Mouse (Mus musculus): Measurements from ENCODE around the gene Reps1. TPM values are rescaled to one million over a fixed set of nuclear protein-coding genes. Genes with fewer than 3 reads are reported as not detected.

Reps1 gene
- polyA plus RNA-seq, 1 experiment from 2014 or later: 29.8 TPM

GRCm38 (mm10) chr10:18142231-18142630 lies 86.6 kb downstream of the Reps1 start:
- no peak overlapping the region for H3K4me2 ChIP-seq (ENCODE audit: low read length)
- H3K4me3 ChIP-seq (ENCODE audit: control insufficient read depth in 1 of 2, insufficient read depth in 1 of 2, low read depth in 1 of 2, low read length in 2 of 2): no peak overlapping the region
- H3K27ac ChIP-seq (replicated peaks in 1 of 2; ENCODE audit: control insufficient read depth in 1 of 2, insufficient read depth in 1 of 2, low read depth in 2 of 2, low read length in 2 of 2): no peak overlapping the region
- 79% methylated on average over 6 of the region's 6 CpGs for WGBS
- H3K27me3 ChIP-seq (ENCODE audit: control insufficient read depth, insufficient read depth, low read length): no peaks in the 10 kb centered on the region
- peaks cover 2 to 13% of the 10 kb centered on the region in 2 experiments; a peak in 3 of 4 replicates for H3K4me1 ChIP-seq (ENCODE audit: control insufficient read depth in 2 of 2, insufficient read depth in 2 of 2, low read length in 2 of 2)
- H3K9me3 ChIP-seq (ENCODE audit: control insufficient read depth, low read length): no peaks in the 10 kb centered on the region
- no peaks in the 10 kb centered on the region for H3K36me3 ChIP-seq (ENCODE audit: control insufficient read depth, insufficient read depth, low read length)
- ATAC-seq (ENCODE audit: insufficient number of reproducible peaks, insufficient read depth, low FRiP score, low read depth): no peak
- no peak overlapping the region for H3K9ac ChIP-seq (ENCODE audit: low read length)

- ATAC-seq (ENCODE audit: insufficient number of reproducible peaks, insufficient read depth, low FRiP score, low read depth): no peak
- H3K4me1 ChIP-seq (ENCODE audit: control insufficient read depth in 2 of 2, insufficient read depth in 2 of 2, low read length in 2 of 2): peaks cover 4 to 9% of the 10 kb centered on the region in 2 experiments; a peak in 2 of 4 replicates
- WGBS: 52% methylated on average over 3 of the region's 3 CpGs
- H3K4me3 ChIP-seq (ENCODE audit: control insufficient read depth in 1 of 2, insufficient read depth in 1 of 2, low read depth in 1 of 2, low read length in 2 of 2): no peak overlapping the region
- no peaks in the 10 kb centered on the region for H3K36me3 ChIP-seq (ENCODE audit: control insufficient read depth, insufficient read depth, low read length)
- no peak overlapping the region for H3K9ac ChIP-seq (ENCODE audit: low read length)
- no peak overlapping the region for H3K4me2 ChIP-seq (ENCODE audit: low read length)
- no peaks in the 10 kb centered on the region for H3K9me3 ChIP-seq (ENCODE audit: control insufficient read depth, low read length)
- H3K27me3 ChIP-seq (ENCODE audit: control insufficient read depth, insufficient read depth, low read length): no peaks in the 10 kb centered on the region
- H3K27ac ChIP-seq (replicated peaks in 1 of 2; ENCODE audit: control insufficient read depth in 1 of 2, insufficient read depth in 1 of 2, low read depth in 2 of 2, low read length in 2 of 2): no peak overlapping the region; a peak in 1 of 4 replicates
Observed at GRCm38 (mm10) chr10:18147224-18147623, 91.6 kb downstream of the Reps1 start.

GRCm38 (mm10) chr10:18162435-18162971 lies 106.8 kb downstream of the Reps1 start:
- Histone ChIP-seq H3K36me3 (ENCODE audit: control insufficient read depth, insufficient read depth, low read length) (no peaks in the 10 kb centered on the region), H3K4me3 (ENCODE audit: control insufficient read depth in 1 of 2, insufficient read depth in 1 of 2, low read depth in 1 of 2, low read length in 2 of 2) (no peak overlapping the region), H3K27ac (replicated peaks in 1 of 2; ENCODE audit: control insufficient read depth in 1 of 2, insufficient read depth in 1 of 2, low read depth in 2 of 2, low read length in 2 of 2) (peak overlapping the region; percentile 77 to 81), H3K4me1 (ENCODE audit: control insufficient read depth in 2 of 2, insufficient read depth in 2 of 2, low read length in 2 of 2) (peaks cover 7 to 23% of the 10 kb centered on the region in 2 experiments), H3K9me3 (ENCODE audit: control insufficient read depth, low read length) (peaks cover 4% of the 10 kb centered on the region; the same call in 1 of the 2 replicates), H3K27me3 (ENCODE audit: control insufficient read depth, insufficient read depth, low read length) (no peaks in the 10 kb centered on the region), H3K9ac (ENCODE audit: low read length) (no peak overlapping the region), H3K4me2 (ENCODE audit: low read length) (0 out of 2 replicates have a peak overlapping the region, but pooled peaks have one; percentile 3)
- ATAC-seq (ENCODE audit: insufficient number of reproducible peaks, insufficient read depth, low FRiP score, low read depth): peak; percentile 64; the same call in 1 of the 2 replicates
- 29% methylated on average over 7 of the region's 7 CpGs for WGBS

Other genes with a start within 250 kb of the Reps1 start
- gene Heca, start 107.8 kb upstream of the Reps1 start, polyA plus RNA-seq (2014; fragmentation: Nextera tagmentation; extraction: Ambion mirVana): 6.1 and 6.4 TPM in 2 replicates
- gene Abracl, start 32.6 kb upstream of the Reps1 start, polyA plus RNA-seq (2014; fragmentation: Nextera tagmentation; extraction: Ambion mirVana): 182 and 186 TPM in 2 replicates
- 0.51 and 0.55 TPM in 2 replicates for gene Ect2l, start 155.0 kb downstream of the Reps1 start, polyA plus RNA-seq (2014; fragmentation: Nextera tagmentation; extraction: Ambion mirVana)
- gene Ccdc28a, start 179.1 kb downstream of the Reps1 start, polyA plus RNA-seq (2014; fragmentation: Nextera tagmentation; extraction: Ambion mirVana): 12.1 and 13.0 TPM in 2 replicates